Mouse (Mus musculus): ENCODE results near the gene Vmp1.

Gene Vmp1

DNA sequence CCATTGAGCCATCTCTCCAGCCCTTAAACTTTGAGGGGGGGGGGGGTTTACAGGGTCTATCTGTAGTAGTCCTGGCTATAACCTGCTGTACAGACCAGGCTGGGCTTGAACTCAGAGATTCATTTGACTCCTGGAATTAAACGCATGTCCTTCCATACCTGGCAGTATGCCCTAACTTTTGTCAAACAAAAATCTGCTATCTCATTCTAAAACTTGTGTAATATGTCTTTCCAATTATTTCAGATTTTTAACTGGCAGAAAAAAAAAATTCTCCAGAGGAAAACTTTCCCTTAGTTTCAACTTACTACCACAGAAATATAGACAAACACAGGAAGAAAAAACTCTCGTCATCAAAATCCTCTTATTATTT is 143.2 kb downstream of the Vmp1 start:
- in situ Hi-C loops (cut with MboI; ENCODE audit: unreplicated experiment in 2 of 2): no loop called here

DNA sequence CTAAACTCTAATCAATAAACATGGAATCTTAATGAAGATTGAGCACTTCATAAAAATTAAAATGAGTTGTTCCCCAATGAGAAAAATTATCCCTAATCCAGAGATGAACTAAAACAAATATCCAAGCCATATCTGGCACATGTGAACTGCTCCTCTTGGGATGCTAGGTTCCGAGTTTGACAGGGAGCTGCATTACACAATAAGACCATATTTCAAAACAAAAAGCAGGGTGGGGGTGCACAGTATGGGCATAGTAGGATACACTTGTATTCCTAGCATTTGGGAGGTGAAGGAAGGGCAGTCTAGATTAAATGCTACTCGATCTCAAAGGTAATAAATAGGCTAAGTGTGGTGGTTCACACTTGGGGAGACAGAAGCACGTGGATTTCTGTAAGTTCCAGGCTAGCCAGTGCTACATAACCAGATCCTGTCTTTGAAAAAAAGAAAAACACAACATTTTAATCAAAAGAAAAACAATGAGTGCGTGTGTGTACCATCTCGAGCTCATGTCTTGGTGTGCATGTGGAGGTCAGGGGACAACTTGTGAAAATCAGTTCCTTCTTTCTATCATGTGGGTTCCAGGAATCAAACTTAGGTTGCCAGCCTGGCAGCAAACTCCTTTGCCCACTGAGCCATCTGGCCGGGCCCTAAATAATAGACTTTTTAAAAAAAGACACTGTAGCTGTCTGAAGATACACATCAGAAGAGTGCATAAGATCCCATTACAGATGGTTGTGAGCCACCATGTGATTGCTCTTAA is 143.7 kb downstream of the Vmp1 start:
- in situ Hi-C loops (cut with MboI; ENCODE audit: unreplicated experiment in 2 of 2): no loop called here

DNA sequence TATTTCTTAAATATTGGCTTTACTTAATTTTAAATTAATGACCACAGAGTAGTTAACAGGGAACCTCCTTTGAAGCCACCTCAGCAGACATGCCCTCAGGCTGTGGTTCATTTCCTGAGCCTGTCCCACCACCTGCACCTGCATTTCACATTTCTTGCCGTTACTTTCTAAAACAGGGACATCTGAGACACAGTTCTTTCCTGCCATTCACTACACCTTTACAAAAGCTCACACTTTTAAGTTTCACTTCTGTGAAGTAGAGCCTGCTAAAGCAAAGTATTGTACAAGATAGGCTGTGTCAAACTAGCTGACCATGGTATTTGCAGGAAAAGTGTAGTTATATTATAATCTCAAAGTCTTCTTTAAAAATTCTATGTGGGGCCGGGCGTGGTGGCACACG is 144.8 kb downstream of the Vmp1 start:
- in situ Hi-C loops (cut with MboI; ENCODE audit: unreplicated experiment in 2 of 2): no loop called here

DNA sequence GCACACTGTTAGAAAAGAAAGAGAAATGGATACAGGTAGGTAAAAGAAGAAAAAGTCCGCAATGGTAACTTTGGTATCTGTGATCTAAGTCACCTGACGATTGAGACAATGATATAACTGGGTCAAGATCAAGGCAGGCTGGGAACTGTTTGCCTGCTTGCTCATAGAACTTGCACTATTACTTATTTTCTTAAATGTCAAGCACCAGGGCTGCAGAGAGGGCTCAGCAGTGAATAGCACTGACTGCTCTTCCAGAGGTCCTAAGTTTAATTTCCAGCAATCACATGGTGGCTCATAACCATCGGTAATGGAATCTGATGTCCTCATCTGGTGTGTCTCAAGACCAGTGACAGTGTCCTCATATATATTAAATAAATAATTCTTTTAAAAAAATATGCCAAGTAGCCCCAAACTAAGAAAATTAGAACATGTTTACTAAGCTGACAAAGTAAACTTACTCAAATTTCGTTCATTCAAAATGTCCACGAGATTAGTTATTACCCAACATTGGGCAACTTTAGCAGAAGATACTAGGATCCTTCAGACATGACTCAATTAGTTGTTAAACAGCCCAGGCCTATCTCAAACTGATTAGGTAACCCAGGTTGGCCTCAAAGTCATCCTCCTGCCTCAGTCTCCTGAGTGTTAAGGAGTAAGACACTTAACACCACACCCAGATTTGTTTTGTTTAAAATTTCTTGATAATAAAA is 149.3 kb downstream of the Vmp1 start:
- in situ Hi-C loops (cut with MboI; ENCODE audit: unreplicated experiment in 2 of 2): no loop called here
